Mouse (Mus musculus) neural tube, embryonic 12.5 days (tissue): Measurements from ENCODE around the gene Magi2. TPM values are rescaled to one million over a fixed set of nuclear protein-coding genes. Genes with fewer than 3 reads are reported as not detected.
"Not testable (repeated sequence)": the region's sequence is repeated elsewhere in the genome, so short reads cannot be mapped to it uniquely, and the experiment has no call there.

Experiments
- ATAC-seq: fragments of 200-750 bp; cut with Nextera tagmentation; 2 replicates; pipeline ENCODE4 v1.8.0; 2017; ENCODE audit warnings: low read depth, mild to moderate bottlenecking, moderate TSS enrichment, moderate library complexity; ENCODE audit not compliant: low FRiP score
- H3K27ac ChIP-seq: fragments of 300-500 bp; sonication (generic); 2 replicates; pipeline ENCODE4 v1.5.1; 2016
- H3K27me3 ChIP-seq: fragments of 300-500 bp; sonication (generic); replicated peaks from 2 replicates; pipeline ENCODE4 v1.6.1; 2016; ENCODE audit warnings: mild to moderate bottlenecking
- H3K36me3 ChIP-seq: fragments of 300-500 bp; sonication (generic); 2 replicates; pipeline ENCODE4 v1.6.1; 2016; ENCODE audit warnings: mild to moderate bottlenecking
- H3K4me1 ChIP-seq: fragments of 300-500 bp; sonication (generic); 2 replicates; pipeline ENCODE4 v1.6.1; 2016
- H3K4me2 ChIP-seq: fragments of 300-500 bp; sonication (generic); replicated peaks from 2 replicates; pipeline ENCODE4 v1.6.1; 2016; ENCODE audit warnings: mild to moderate bottlenecking
- H3K4me3 ChIP-seq: fragments of 300-500 bp; sonication (generic); 2 replicates; pipeline ENCODE4 v1.5.1; 2016
- H3K9ac ChIP-seq: fragments of 300-500 bp; sonication (generic); 2 replicates; pipeline ENCODE4 v1.6.1; 2016; ENCODE audit warnings: mild to moderate bottlenecking
- H3K9me3 ChIP-seq: fragments of 300-500 bp; sonication (generic); 2 replicates; pipeline ENCODE4 v1.6.1; 2016; ENCODE audit warnings: mild to moderate bottlenecking
- WGBS: fragments of 180-500 bp; shearing (Covaris S2); methylation state at CpG from one replicate; pipeline ENCODE4 v1.1.7; 2016; 5-methylcytosine and 5-hydroxymethylcytosine counted together
- polyA plus RNA-seq: library from polyadenylated mRNA; unstranded; fragments of >200 nt; fragmentation: Nextera tagmentation; extraction: Ambion mirVana; gene quantifications from 2 replicates; pipeline ENCODE4 v1.2.1, GENCODE M21; 2016

Gene Magi2
- polyA plus RNA-seq, 1 experiment from 2014 or later, result 15.2 TPM

- Histone ChIP-seq H3K4me2 (no peak overlapping the region), H3K4me1 (0 out of 2 replicates have a peak, but pooled peaks cover 4% of the 10 kb centered on the region), H3K36me3 (no peaks in the 10 kb centered on the region), H3K4me3 (no peak overlapping the region), H3K9me3 (no peaks in the 10 kb centered on the region), H3K27ac (no peak overlapping the region), H3K27me3 (no peaks in the 10 kb centered on the region), H3K9ac (no peak overlapping the region)
- 79% methylated on average over 13 of the region's 13 CpGs for WGBS
- no peak for ATAC-seq
Measured at GRCm38 (mm10) chr5:20703971-20704575, 1477.2 kb downstream of the Magi2 start.

GRCm38 (mm10) chr5:20704886-20705285 is 1478.0 kb downstream of the Magi2 start:
- Histone ChIP-seq H3K27ac (no peak overlapping the region), H3K4me2 (no peak overlapping the region), H3K36me3 (no peaks in the 10 kb centered on the region), H3K9me3 (no peaks in the 10 kb centered on the region), H3K4me1 (0 out of 2 replicates have a peak, but pooled peaks cover 4% of the 10 kb centered on the region), H3K4me3 (no peak overlapping the region), H3K27me3 (no peaks in the 10 kb centered on the region), H3K9ac (no peak overlapping the region)
- WGBS, result 58% methylated on average over 4 of the region's 4 CpGs
- ATAC-seq, result no peak

GRCm38 (mm10) chr5:20706322-20707282 is 1479.8 kb downstream of the Magi2 start:
- not testable (repeated sequence) for H3K4me1 ChIP-seq, H3K4me2 ChIP-seq, H3K9me3 ChIP-seq, ATAC-seq, H3K4me3 ChIP-seq, H3K36me3 ChIP-seq, H3K27ac ChIP-seq, H3K27me3 ChIP-seq, H3K9ac ChIP-seq
- WGBS, result 89% methylated on average over 13 of the region's 18 CpGs

- H3K4me2 ChIP-seq, H3K9ac ChIP-seq, H3K27ac ChIP-seq, H3K27me3 ChIP-seq, H3K36me3 ChIP-seq, H3K4me3 ChIP-seq, ATAC-seq, H3K4me1 ChIP-seq, H3K9me3 ChIP-seq: not testable (repeated sequence)
- WGBS, result 93% methylated on average over 6 of the region's 6 CpGs
Measured at GRCm38 (mm10) chr5:20710845-20711244, 1484.0 kb downstream of the Magi2 start.

GRCm38 (mm10) chr5:20714619-20715018 is 1487.8 kb downstream of the Magi2 start:
- H3K9ac ChIP-seq, H3K4me3 ChIP-seq, H3K4me2 ChIP-seq, H3K36me3 ChIP-seq, H3K27me3 ChIP-seq, H3K4me1 ChIP-seq, H3K27ac ChIP-seq, ATAC-seq, H3K9me3 ChIP-seq: not testable (repeated sequence)
- 90% methylated on average over 1 of the region's 1 CpGs for WGBS

GRCm38 (mm10) chr5:20715980-20716379 is 1489.1 kb downstream of the Magi2 start:
- H3K4me3 ChIP-seq, H3K9me3 ChIP-seq, H3K36me3 ChIP-seq, H3K27ac ChIP-seq, H3K9ac ChIP-seq, H3K4me1 ChIP-seq, H3K4me2 ChIP-seq, ATAC-seq, H3K27me3 ChIP-seq: not testable (repeated sequence)
- 92% methylated on average over 6 of the region's 6 CpGs for WGBS

GRCm38 (mm10) chr5:20720201-20720900 is 1493.5 kb downstream of the Magi2 start:
- no peaks in the 10 kb centered on the region for H3K4me1 ChIP-seq
- no peaks in the 10 kb centered on the region for H3K9me3 ChIP-seq

GRCm38 (mm10) chr5:20723226-20723625 is 1496.4 kb downstream of the Magi2 start:
- H3K4me1 ChIP-seq, result not testable (repeated sequence)
- 87% methylated on average over 4 of the region's 4 CpGs for WGBS

More at GRCm38 (mm10) chr5:20720201-20720900, 1493.5 kb downstream of the Magi2 start:
- no peaks in the 10 kb centered on the region for H3K36me3 ChIP-seq
- 77% methylated on average over 4 of the region's 4 CpGs for WGBS
- ATAC-seq, result no peak
- no peak overlapping the region for H3K27ac ChIP-seq
- H3K4me2 ChIP-seq, result no peak overlapping the region
- no peak overlapping the region for H3K9ac ChIP-seq
- no peaks in the 10 kb centered on the region for H3K27me3 ChIP-seq
- no peak overlapping the region for H3K4me3 ChIP-seq

GRCm38 (mm10) chr5:20738795-20739194 is 1512.0 kb downstream of the Magi2 start:
- Histone ChIP-seq H3K27me3 (no peaks in the 10 kb centered on the region), H3K9ac (no peak overlapping the region), H3K4me1 (no peaks in the 10 kb centered on the region), H3K4me3 (no peak overlapping the region), H3K36me3 (no peaks in the 10 kb centered on the region), H3K4me2 (no peak overlapping the region), H3K9me3 (no peaks in the 10 kb centered on the region), H3K27ac (no peak overlapping the region)
- 55% methylated on average over 2 of the region's 2 CpGs for WGBS
- no peak for ATAC-seq

More at GRCm38 (mm10) chr5:20723226-20723625, 1496.4 kb downstream of the Magi2 start:
- H3K9ac ChIP-seq, H3K36me3 ChIP-seq, H3K27ac ChIP-seq, H3K4me3 ChIP-seq, H3K4me2 ChIP-seq, H3K9me3 ChIP-seq, H3K27me3 ChIP-seq, ATAC-seq: not testable (repeated sequence)

GRCm38 (mm10) chr5:20741193-20741592 is 1514.4 kb downstream of the Magi2 start:
- no peak overlapping the region for H3K9ac ChIP-seq
- H3K27ac ChIP-seq, result no peak overlapping the region
- H3K9me3 ChIP-seq, result no peaks in the 10 kb centered on the region
- H3K36me3 ChIP-seq, result no peaks in the 10 kb centered on the region
- 84% methylated on average over 6 of the region's 6 CpGs for WGBS
- H3K27me3 ChIP-seq, result no peaks in the 10 kb centered on the region
- peak; percentile 6; the same call in 1 of the 2 replicates for ATAC-seq
- no peak overlapping the region for H3K4me2 ChIP-seq
- H3K4me1 ChIP-seq, result no peaks in the 10 kb centered on the region
- H3K4me3 ChIP-seq, result no peak overlapping the region

- H3K9ac ChIP-seq, result no peak overlapping the region
- no peaks in the 10 kb centered on the region for H3K4me1 ChIP-seq
- no peaks in the 10 kb centered on the region for H3K27me3 ChIP-seq
- no peaks in the 10 kb centered on the region for H3K9me3 ChIP-seq
- H3K4me3 ChIP-seq, result no peak overlapping the region
- ATAC-seq, result peak; percentile 41; the same call in 1 of the 2 replicates
- H3K36me3 ChIP-seq, result no peaks in the 10 kb centered on the region
- H3K4me2 ChIP-seq, result no peak overlapping the region
- H3K27ac ChIP-seq, result no peak overlapping the region
- 75% methylated on average over 8 of the region's 8 CpGs for WGBS
Measured at GRCm38 (mm10) chr5:20741936-20742335, 1515.1 kb downstream of the Magi2 start.

- WGBS, result 50% methylated on average over 4 of the region's 4 CpGs
- H3K4me2 ChIP-seq, result no peak overlapping the region
- ATAC-seq, result peak; percentile 66
Measured at GRCm38 (mm10) chr5:20748142-20748541, 1521.3 kb downstream of the Magi2 start.

More at GRCm38 (mm10) chr5:20748142-20748541, 1521.3 kb downstream of the Magi2 start:
- H3K9me3 ChIP-seq, result no peaks in the 10 kb centered on the region
- no peak overlapping the region for H3K27ac ChIP-seq
- no peaks in the 10 kb centered on the region for H3K36me3 ChIP-seq
- no peak overlapping the region for H3K9ac ChIP-seq
- H3K27me3 ChIP-seq, result no peaks in the 10 kb centered on the region
- peaks cover 11% of the 10 kb centered on the region; the same call in 1 of the 2 replicates for H3K4me1 ChIP-seq
- no peak overlapping the region for H3K4me3 ChIP-seq
